In the genomic region with DNA sequence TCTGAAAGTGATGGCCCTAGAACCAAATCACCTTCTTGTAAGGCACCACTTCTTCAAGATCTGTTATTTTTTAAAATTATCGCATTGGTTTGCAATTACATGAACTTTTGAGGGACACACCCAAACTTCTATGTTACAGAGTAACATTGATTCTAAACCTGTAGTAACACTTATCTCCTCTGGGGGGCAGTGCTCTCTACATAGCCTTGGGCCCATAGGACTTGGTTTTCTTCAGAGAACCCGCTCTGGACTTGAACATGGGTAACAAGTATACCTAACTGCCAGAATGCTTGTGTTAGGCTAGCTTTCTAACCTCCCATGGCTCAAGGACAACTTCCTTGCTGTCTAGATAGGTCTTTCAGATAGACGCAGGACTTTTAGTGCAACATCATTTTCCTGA, we compare ENCODE assay signal across 22 mouse cellular contexts.
DNase-seq lines count a peak whose midpoint lies in the region; TF ChIP-seq lines count a peak whose summit lies in the region.
"Had no signal": no experiment of that assay in that cellular context is flagged by ENCODE, and none has a peak within 500 bp of the region (broad histone marks: within the 10 kb centered on the region; RNA-seq: fewer than 3 reads in every experiment).

No protein-coding gene starts in this region.

- TF ChIP-seq EP300 in heart, adult 2 months (IDR thresholded peaks at IDR 0.05; ENCODE audit: insufficient read depth, low read depth, low read length) = no peak
- TF ChIP-seq EP300 in CH12.LX (IDR thresholded peaks at IDR 0.05; ENCODE audit: low read length) = no peak

- H3K4me1 ChIP-seq in heart, adult 2 months (ENCODE audit: control insufficient read depth, insufficient read depth, low read length) = peaks cover 1% of the 10 kb centered on the region; the same call in 1 of the 2 replicates
- H3K4me1 ChIP-seq in CH12.LX (ENCODE audit: control insufficient read depth in 1 of 2, insufficient read depth in 2 of 2) = peaks cover 3 to 10% of the 10 kb centered on the region in 2 experiments; a peak in 2 of 4 replicates
- H3K4me1 ChIP-seq: forebrain, embryonic 12.5 days; hindbrain, embryonic 12.5 days; intestine, embryonic 15.5 days; limb, embryonic 10.5 days; liver, embryonic 12.5 days; midbrain, embryonic 12.5 days; neural tube, embryonic 13.5 days; stomach, embryonic 15.5 days had no signal

- no peak for TF ChIP-seq POLR2A in heart, adult 2 months (IDR thresholded peaks at IDR 0.05; ENCODE audit: insufficient read depth, low read depth, low read length)
- no peak for TF ChIP-seq POLR2A in CH12.LX (IDR thresholded peaks at IDR 0.05; ENCODE audit: low read depth, low read length)

- in situ Hi-C loops in CH12.LX (cut with MboI; ENCODE audit: low pct_ligation_motif_present, low pct_unique_long_range_greater_than_20kb, low sequenced_read_pairs) = no loop called here

- TF ChIP-seq CTCF in heart, adult 2 months (IDR thresholded peaks at IDR 0.05) = peak; percentile 54
- TF ChIP-seq CTCF in left cerebral cortex, adult 2 months (IDR thresholded peaks at IDR 0.05) = peak; percentile 37
- TF ChIP-seq CTCF in CH12.LX (conservative IDR thresholded peaks at IDR 0.05 in 1 of 2, IDR thresholded peaks at IDR 0.05 in 1 of 2; ENCODE audit: low read depth in 2 of 2, low read length in 2 of 2) = peak; percentile 22 to 49; a peak in 3 of 4 replicates

- H3K79me2 ChIP-seq in heart, adult 2 months (replicated peaks; ENCODE audit: control insufficient read depth, insufficient read depth, low read length) = no peaks in the 10 kb centered on the region
- H3K79me2 ChIP-seq in CH12.LX (replicated peaks; ENCODE audit: control insufficient read depth, extremely low read depth, insufficient read depth, poor library complexity, severe bottlenecking) = no peaks in the 10 kb centered on the region

- no peaks in the 10 kb centered on the region; the same call in 1 of the 2 replicates for H3K36me3 ChIP-seq in heart, adult 2 months (ENCODE audit: control insufficient read depth, insufficient read depth, low read length)
- H3K36me3 ChIP-seq in CH12.LX (replicated peaks in 1 of 2; ENCODE audit: control insufficient read depth in 1 of 2, insufficient read depth in 1 of 2, low read length in 1 of 2) = no peaks in the 10 kb centered on the region
- H3K36me3 ChIP-seq: forebrain, embryonic 12.5 days; hindbrain, embryonic 12.5 days; intestine, embryonic 15.5 days; limb, embryonic 10.5 days; liver, embryonic 12.5 days; midbrain, embryonic 12.5 days; neural tube, embryonic 13.5 days; stomach, embryonic 15.5 days had no signal

- dilution Hi-C loops in CH12.LX (cut with MboI; ENCODE audit: extremely low pct_ligation_motif_present, extremely low pct_unique_long_range_greater_than_20kb, low sequenced_read_pairs) = no loop called here

- no peak overlapping the region for H3K4me3 ChIP-seq in heart, adult 2 months
- no peak overlapping the region for H3K4me3 ChIP-seq in left cerebral cortex, adult 2 months
- H3K4me3 ChIP-seq in CH12.LX (replicated peaks in 1 of 3; ENCODE audit: low read depth in 2 of 3, low read length in 2 of 3, poor library complexity in 1 of 3) = no peak overlapping the region
- H3K4me3 ChIP-seq: forebrain, embryonic 12.5 days; hindbrain, embryonic 12.5 days; intestine, embryonic 15.5 days; limb, embryonic 10.5 days; liver, embryonic 12.5 days; midbrain, embryonic 12.5 days; neural tube, embryonic 13.5 days; stomach, embryonic 15.5 days had no signal

- no peak overlapping the region for H3K9ac ChIP-seq in heart, adult 2 months (ENCODE audit: low read depth, low read length)
- H3K9ac ChIP-seq in CH12.LX (ENCODE audit: insufficient read depth, low read depth) = no peak overlapping the region
- H3K9ac ChIP-seq: forebrain, embryonic 12.5 days; hindbrain, embryonic 12.5 days; intestine, embryonic 15.5 days; liver, embryonic 12.5 days; midbrain, embryonic 12.5 days; neural tube, embryonic 13.5 days; stomach, embryonic 15.5 days had no signal

- TF ChIP-seq RAD21 in CH12.LX (IDR thresholded peaks at IDR 0.05; ENCODE audit: low read depth, low read length) = peak; percentile 16

- 72% methylated on average over 3 of the region's 3 CpGs for WGBS in heart, adult 2 months

- H3K4me2 ChIP-seq in CH12.LX (ENCODE audit: insufficient read depth, low read depth, poor library complexity, severe bottlenecking) = no peak overlapping the region
- H3K4me2 ChIP-seq: forebrain, embryonic 12.5 days; heart, embryonic 11.5 days; hindbrain, embryonic 12.5 days; intestine, embryonic 15.5 days; liver, embryonic 12.5 days; midbrain, embryonic 12.5 days; neural tube, embryonic 13.5 days; stomach, embryonic 15.5 days had no signal

- no peak overlapping the region for H3K27ac ChIP-seq in heart, adult 2 months
- no peak overlapping the region for H3K27ac ChIP-seq in left cerebral cortex, adult 2 months
- H3K27ac ChIP-seq in CH12.LX (ENCODE audit: insufficient read depth, low read depth) = no peak overlapping the region
- H3K27ac ChIP-seq: forebrain, embryonic 12.5 days; hindbrain, embryonic 12.5 days; intestine, embryonic 15.5 days; limb, embryonic 10.5 days; liver, embryonic 12.5 days; midbrain, embryonic 12.5 days; neural tube, embryonic 13.5 days; stomach, embryonic 15.5 days had no signal

- no peaks in the 10 kb centered on the region for H3K9me3 ChIP-seq in CH12.LX (replicated peaks; ENCODE audit: low read length)
- H3K9me3 ChIP-seq: forebrain, embryonic 12.5 days; hindbrain, embryonic 12.5 days; intestine, embryonic 15.5 days; limb, embryonic 10.5 days; liver, embryonic 12.5 days; midbrain, embryonic 12.5 days; neural tube, embryonic 13.5 days; stomach, embryonic 15.5 days had no signal

- intact Hi-C loops in heart, adult 2 months (cut with DNase I) = no loop called here
- intact Hi-C loops in left cerebral cortex, adult 2 months (cut with DNase I) = no loop called here

- DNase-seq in heart, adult 2 months = no peak
- DNase-seq in heart, adult 9 months (ENCODE audit: low spot score in 2 of 2) = no peak
- DNase-seq in left cerebral cortex, adult 2 months (ENCODE audit: extremely low spot score in 1 of 2, low spot score in 2 of 2) = no peak
- no peak for DNase-seq in left cerebral cortex, adult 9 months (ENCODE audit: low spot score in 2 of 2)
- DNase-seq in CH12.LX (ENCODE audit: extremely low read depth) (peak; percentile 6), ZHBTc4 (ENCODE audit: low read depth, low spot score) (peak; percentile 5)
- no peak for DNase-seq in cerebellum, adult 18-20 months
- DNase-seq: adrenal gland, adult 2 months; cerebellum, adult 9-10 months; gastrocnemius, postnatal 25 days; heart, postnatal 14 days; kidney, postnatal 14 days; right cerebral cortex, postnatal 14 days had no signal

- H3K27me3 ChIP-seq in heart, adult 2 months (ENCODE audit: control insufficient read depth, insufficient read depth, low read length) = no peaks in the 10 kb centered on the region
- no peaks in the 10 kb centered on the region for H3K27me3 ChIP-seq in CH12.LX (replicated peaks)
- H3K27me3 ChIP-seq: forebrain, embryonic 12.5 days; hindbrain, embryonic 12.5 days; intestine, embryonic 15.5 days; liver, embryonic 12.5 days; midbrain, embryonic 12.5 days; neural tube, embryonic 13.5 days; stomach, embryonic 15.5 days had no signal

TF ChIP-seq in CH12.LX, 34 proteins besides CTCF, POLR2A, EP300 and RAD21:
- TF ChIP-seq ELF1 (IDR thresholded peaks at IDR 0.05; ENCODE audit: low read depth, low read length) (no peak), KAT2A (IDR thresholded peaks at IDR 0.05; ENCODE audit: insufficient replicate concordance, low read length) (no peak), USF2 (conservative IDR thresholded peaks at IDR 0.05; ENCODE audit: low read depth, low read length) (no peak), CHD1 (IDR thresholded peaks at IDR 0.05; ENCODE audit: low read depth, low read length) (no peak), ETS1 (conservative IDR thresholded peaks at IDR 0.05; ENCODE audit: low read depth, low read length) (no peak), POLR2AphosphoS2 (IDR thresholded peaks at IDR 0.05; ENCODE audit: low read depth, low read length) (no peak), SIN3A (IDR thresholded peaks at IDR 0.05; ENCODE audit: low read length) (no peak), MAX (IDR thresholded peaks at IDR 0.05; ENCODE audit: low read length) (no peak), TCF12 (IDR thresholded peaks at IDR 0.05; ENCODE audit: low read depth, low read length) (no peak), JUND (conservative IDR thresholded peaks at IDR 0.05; ENCODE audit: low read depth, low read length) (no peak), UBTF (IDR thresholded peaks at IDR 0.05; ENCODE audit: low read depth, low read length) (no peak), BHLHE40 (IDR thresholded peaks at IDR 0.05; ENCODE audit: low read depth, low read length) (no peak), ZC3H11A (IDR thresholded peaks at IDR 0.05; ENCODE audit: low read depth, low read length) (no peak), MAZ (IDR thresholded peaks at IDR 0.05; ENCODE audit: low read depth, low read length) (no peak), PAX5 (IDR thresholded peaks at IDR 0.05; ENCODE audit: low read length) (no peak)

Comparison
In these comparisons a context has a peak if more than half of its experiments do, and no peak if none do; other contexts are left out.
1. DNase-seq: peak in CH12.LX (single experiment) and ZHBTc4 (single experiment); none in heart, adult 2 months (0 of 2), heart, adult 9 months (0 of 2), left cerebral cortex, adult 2 months (0 of 2), left cerebral cortex, adult 9 months (0 of 2) and cerebellum, adult 18-20 months (0 of 2).
2. Peak in every context shown above with its lines, with median percentiles within 50 percentile points of each other: CTCF ChIP-seq.